Mouse (Mus musculus): ENCODE results near the gene Nr6a1. TPM values are rescaled to one million over a fixed set of nuclear protein-coding genes. Genes with fewer than 3 reads are reported as not detected.

Nr6a1 gene
- total and polyA plus RNA-seq, 3 experiments: 0.81 to 12.0 (median 7.7) TPM

DNA sequence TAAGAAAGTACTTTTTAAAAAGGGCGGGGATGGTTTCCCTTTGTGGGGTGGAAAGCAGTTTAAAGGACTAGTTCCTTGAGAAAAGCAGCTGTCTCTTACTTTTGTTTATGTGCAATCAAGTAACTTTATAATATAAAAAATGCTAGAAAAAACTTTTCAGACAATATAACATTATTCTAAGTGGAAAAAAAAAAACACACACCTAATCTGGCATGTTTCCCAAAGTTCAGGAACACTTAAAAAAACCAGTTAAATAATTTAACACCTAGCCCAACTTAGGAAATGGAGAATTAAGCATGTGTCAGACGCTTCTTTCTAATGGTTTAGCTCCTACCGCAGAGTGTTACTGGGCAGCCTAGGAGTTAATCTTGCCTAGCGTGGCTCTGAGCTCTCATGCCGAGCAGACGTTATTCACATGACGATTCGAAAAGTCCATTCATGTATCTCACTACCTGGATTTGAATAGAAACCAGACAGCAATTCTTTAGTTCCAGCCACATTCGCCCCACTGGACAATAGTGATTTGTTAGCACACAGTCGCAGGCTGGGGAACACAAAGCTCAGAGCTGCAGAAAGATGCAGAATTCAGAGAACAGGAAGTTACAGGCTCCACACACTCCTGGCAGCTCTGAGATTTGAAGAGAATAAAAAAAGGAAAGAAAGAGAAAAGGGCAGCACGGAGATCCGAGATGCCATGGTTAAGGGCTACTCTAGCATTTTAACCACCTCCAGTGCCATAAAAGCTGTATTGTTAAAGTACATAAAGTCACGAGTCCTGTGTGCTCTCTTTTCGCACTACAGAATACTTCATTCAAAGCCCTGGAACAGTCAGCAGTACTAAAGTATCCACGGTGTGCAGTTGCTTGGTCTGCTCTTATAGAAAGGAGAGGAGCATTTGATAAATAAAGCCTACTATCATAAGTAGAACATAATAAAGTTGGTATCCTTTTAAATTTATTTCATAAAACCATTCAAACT, 102.4 kb downstream of the Nr6a1 start:
- ATAC-seq (ENCODE audit: extremely low read depth, insufficient number of reproducible peaks, low FRiP score, poor library complexity, severe bottlenecking): no peak

DNA sequence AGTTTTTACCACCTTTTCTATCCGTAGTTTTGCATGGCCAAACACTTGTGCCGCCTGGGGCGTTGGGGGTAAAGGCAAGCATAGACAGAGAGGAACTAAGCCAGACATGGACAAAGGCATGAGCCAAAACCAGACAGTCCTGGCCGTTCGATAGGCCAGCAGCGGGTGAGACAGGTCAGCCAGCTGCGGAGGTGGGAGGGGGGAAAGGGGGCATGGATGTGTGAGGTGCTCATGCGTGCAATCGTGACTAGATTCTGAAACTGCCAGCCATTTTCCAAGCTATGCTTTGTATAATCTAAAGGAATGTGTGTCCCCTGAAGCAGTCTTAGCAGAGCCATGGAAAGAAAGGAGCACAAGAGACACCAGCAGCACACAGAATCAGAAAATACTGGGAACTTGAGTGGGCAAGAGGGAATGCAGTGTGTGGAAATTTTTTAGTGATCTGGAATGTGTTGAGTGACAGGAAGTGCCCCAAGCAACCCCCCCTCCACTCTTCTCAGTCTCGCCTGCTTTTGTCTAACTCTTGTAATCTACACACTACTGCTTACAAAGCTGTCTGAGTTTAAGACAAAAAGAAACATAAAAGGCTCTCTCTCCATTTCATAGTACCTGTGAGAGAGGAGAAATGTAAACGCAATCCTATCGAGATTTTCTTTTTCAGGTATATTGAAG, 103.4 kb downstream of the Nr6a1 start:
- Histone ChIP-seq H3K4me1 (ENCODE audit: insufficient read depth, low read depth, low read length) (no peaks in the 10 kb centered on the region), H3K27me3 (ENCODE audit: insufficient read depth, low read length) (peaks cover 2% of the 10 kb centered on the region; the same call in 1 of the 2 replicates), H3K4me3 (ENCODE audit: low read depth, low read length) (no peak overlapping the region), H3K9me3 (replicated peaks) (no peaks in the 10 kb centered on the region), H3K36me3 (replicated peaks) (no peaks in the 10 kb centered on the region)
- TF ChIP-seq TAL1 (conservative IDR thresholded peaks at IDR 0.05; ENCODE audit: low read depth, low read length) (no peak), POLR2AphosphoS5 (IDR thresholded peaks at IDR 0.05; ENCODE audit: insufficient replicate concordance, low read depth, low read length) (no peak), CTCF (IDR thresholded peaks at IDR 0.05; ENCODE audit: low read depth, low read length) (no peak), GATA2 (IDR thresholded peaks at IDR 0.05; ENCODE audit: borderline replicate concordance, low read depth, low read length) (no peak), GATA1 (IDR thresholded peaks at IDR 0.05; ENCODE audit: borderline replicate concordance, low read length) (no peak)
- ATAC-seq (ENCODE audit: extremely low read depth, insufficient number of reproducible peaks, low FRiP score, poor library complexity, severe bottlenecking) (no peak), DNase-seq (ENCODE audit: low spot score) (no peak)

More for the DNA sequence above, 102.4 kb downstream of the Nr6a1 start:
- no peak overlapping the region for H3K4me3 ChIP-seq (ENCODE audit: low read depth, low read length)
- no peak for DNase-seq (ENCODE audit: low spot score)
- peaks cover 2% of the 10 kb centered on the region; the same call in 1 of the 2 replicates for H3K27me3 ChIP-seq (ENCODE audit: insufficient read depth, low read length)
- no peak for TF ChIP-seq GATA2 (IDR thresholded peaks at IDR 0.05; ENCODE audit: borderline replicate concordance, low read depth, low read length)
- no peak for TF ChIP-seq GATA1 (IDR thresholded peaks at IDR 0.05; ENCODE audit: borderline replicate concordance, low read length)
- no peak for TF ChIP-seq CTCF (IDR thresholded peaks at IDR 0.05; ENCODE audit: low read depth, low read length)
- no peak for TF ChIP-seq TAL1 (conservative IDR thresholded peaks at IDR 0.05; ENCODE audit: low read depth, low read length)
- no peak for TF ChIP-seq POLR2AphosphoS5 (IDR thresholded peaks at IDR 0.05; ENCODE audit: insufficient replicate concordance, low read depth, low read length)
- no peaks in the 10 kb centered on the region for H3K36me3 ChIP-seq (replicated peaks)
- no peaks in the 10 kb centered on the region for H3K9me3 ChIP-seq (replicated peaks)
- no peaks in the 10 kb centered on the region for H3K4me1 ChIP-seq (ENCODE audit: insufficient read depth, low read depth, low read length)

DNA sequence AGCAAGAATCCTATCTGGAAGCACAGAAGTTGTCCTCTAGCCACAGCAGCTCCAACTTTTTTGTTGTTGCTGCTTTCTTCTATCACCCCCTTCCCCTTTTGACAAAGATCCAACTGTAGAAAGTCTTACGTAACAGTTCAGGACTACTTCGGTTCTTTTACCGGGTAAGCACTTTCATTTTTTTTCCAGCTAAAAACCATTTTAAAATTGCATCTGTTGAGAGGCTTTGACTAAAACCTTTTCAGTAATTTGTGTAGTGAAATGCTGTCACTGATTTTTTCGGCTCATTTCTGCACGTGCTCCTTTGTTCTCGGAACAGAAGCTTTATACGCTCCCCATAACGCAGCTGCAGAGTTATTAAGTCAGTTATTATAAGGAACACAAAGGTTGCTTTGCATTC, 104.1 kb downstream of the Nr6a1 start:
- H3K4me1 ChIP-seq (ENCODE audit: insufficient read depth, low read depth, low read length): no peaks in the 10 kb centered on the region
- no peaks in the 10 kb centered on the region for H3K9me3 ChIP-seq (replicated peaks)
- ATAC-seq (ENCODE audit: extremely low read depth, insufficient number of reproducible peaks, low FRiP score, poor library complexity, severe bottlenecking) (no peak), DNase-seq (ENCODE audit: low spot score) (no peak)
- H3K4me3 ChIP-seq (ENCODE audit: low read depth, low read length): no peak overlapping the region
- H3K27me3 ChIP-seq (ENCODE audit: insufficient read depth, low read length): peaks cover 2% of the 10 kb centered on the region; the same call in 1 of the 2 replicates
- no peak for TF ChIP-seq GATA2 (IDR thresholded peaks at IDR 0.05; ENCODE audit: borderline replicate concordance, low read depth, low read length)
- no peaks in the 10 kb centered on the region for H3K36me3 ChIP-seq (replicated peaks)

DNA sequence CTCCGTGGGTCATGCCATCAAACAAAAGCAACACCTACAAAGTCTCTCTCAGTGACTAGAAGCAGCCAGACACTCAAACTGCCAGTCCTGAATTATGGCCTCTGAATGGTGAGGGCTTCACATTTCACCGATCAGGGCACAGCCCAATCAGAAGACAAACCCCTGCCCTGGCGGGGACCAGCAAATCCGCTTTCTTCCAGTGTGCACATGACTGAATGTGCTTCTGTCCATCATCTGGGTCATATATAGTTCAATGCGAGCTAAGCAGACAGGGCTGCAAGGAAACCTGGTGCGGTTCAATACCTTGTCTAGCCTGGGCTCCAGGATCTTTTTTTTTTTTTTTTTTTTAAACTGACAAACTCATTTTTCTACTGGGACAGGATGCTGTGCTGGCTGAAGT, 104.5 kb downstream of the Nr6a1 start:
- no peaks in the 10 kb centered on the region for H3K4me1 ChIP-seq (ENCODE audit: insufficient read depth, low read depth, low read length)
- H3K4me3 ChIP-seq (ENCODE audit: low read depth, low read length): no peak overlapping the region
- ATAC-seq (ENCODE audit: extremely low read depth, insufficient number of reproducible peaks, low FRiP score, poor library complexity, severe bottlenecking): no peak
- peaks cover 2% of the 10 kb centered on the region; the same call in 1 of the 2 replicates for H3K27me3 ChIP-seq (ENCODE audit: insufficient read depth, low read length)
- no peak for DNase-seq (ENCODE audit: low spot score)
- no peaks in the 10 kb centered on the region for H3K36me3 ChIP-seq (replicated peaks)
- no peaks in the 10 kb centered on the region for H3K9me3 ChIP-seq (replicated peaks)
- TF ChIP-seq GATA2 (IDR thresholded peaks at IDR 0.05; ENCODE audit: borderline replicate concordance, low read depth, low read length) (no peak), GATA1 (IDR thresholded peaks at IDR 0.05; ENCODE audit: borderline replicate concordance, low read length) (no peak), CTCF (IDR thresholded peaks at IDR 0.05; ENCODE audit: low read depth, low read length) (no peak), POLR2AphosphoS5 (IDR thresholded peaks at IDR 0.05; ENCODE audit: insufficient replicate concordance, low read depth, low read length) (no peak), TAL1 (conservative IDR thresholded peaks at IDR 0.05; ENCODE audit: low read depth, low read length) (no peak)

DNA sequence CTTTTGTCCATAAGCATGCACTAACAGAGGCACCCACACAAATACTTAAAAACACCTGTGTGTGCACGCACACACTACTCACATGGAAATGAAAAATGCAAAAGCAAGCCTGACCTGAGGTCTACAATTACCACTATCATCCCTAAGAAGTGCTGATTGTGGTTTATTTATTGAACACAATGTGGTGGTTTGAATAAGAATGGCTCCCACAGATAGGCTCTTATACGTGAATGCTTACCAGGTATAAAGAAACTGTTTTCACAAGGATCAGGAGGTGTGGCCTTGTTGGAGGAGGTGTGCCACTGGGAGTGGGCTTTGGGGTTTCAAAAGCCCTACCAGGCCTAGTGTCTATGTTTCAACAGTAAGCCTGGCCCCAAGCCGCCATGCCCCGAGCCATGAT, 110.0 kb downstream of the Nr6a1 start:
- no peaks in the 10 kb centered on the region for H3K27me3 ChIP-seq (ENCODE audit: insufficient read depth, low read length)
- no peaks in the 10 kb centered on the region for H3K36me3 ChIP-seq (replicated peaks)
- H3K9me3 ChIP-seq (replicated peaks): no peaks in the 10 kb centered on the region
- DNase-seq (ENCODE audit: low spot score): no peak
- no peaks in the 10 kb centered on the region for H3K4me1 ChIP-seq (ENCODE audit: insufficient read depth, low read depth, low read length)
- no peak overlapping the region for H3K4me3 ChIP-seq (ENCODE audit: low read depth, low read length)
- no peak for ATAC-seq (ENCODE audit: extremely low read depth, insufficient number of reproducible peaks, low FRiP score, poor library complexity, severe bottlenecking)
- TF ChIP-seq CTCF (IDR thresholded peaks at IDR 0.05; ENCODE audit: low read depth, low read length) (no peak), TAL1 (conservative IDR thresholded peaks at IDR 0.05; ENCODE audit: low read depth, low read length) (no peak), GATA2 (IDR thresholded peaks at IDR 0.05; ENCODE audit: borderline replicate concordance, low read depth, low read length) (no peak), GATA1 (IDR thresholded peaks at IDR 0.05; ENCODE audit: borderline replicate concordance, low read length) (no peak), POLR2AphosphoS5 (IDR thresholded peaks at IDR 0.05; ENCODE audit: insufficient replicate concordance, low read depth, low read length) (no peak)

DNA sequence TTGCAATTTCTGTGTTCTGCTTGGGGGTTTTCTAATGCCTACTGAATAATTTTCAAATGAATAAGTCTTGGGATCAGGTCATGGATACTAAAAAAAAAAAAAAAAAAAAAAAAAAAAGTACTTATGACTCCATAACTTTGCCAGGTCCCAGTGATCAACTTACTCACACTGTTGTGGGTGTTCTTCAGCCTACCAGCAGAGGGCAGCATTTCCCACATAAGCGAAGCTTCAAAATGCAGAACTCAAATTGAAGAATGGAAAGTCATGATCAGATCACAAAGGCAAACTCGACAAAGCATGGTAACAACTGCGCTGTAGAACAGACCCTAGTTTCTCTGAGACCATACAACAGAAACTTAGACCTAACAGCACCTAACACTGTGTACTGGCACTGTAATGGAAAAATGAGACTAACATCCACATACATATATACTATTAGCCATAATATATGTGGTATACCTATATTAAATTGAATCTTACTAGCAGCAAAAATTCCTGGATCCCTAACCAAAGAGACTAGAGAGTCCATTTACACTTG, 130.3 kb downstream of the Nr6a1 start:
- H3K27me3 ChIP-seq (ENCODE audit: insufficient read depth, low read length): no peaks in the 10 kb centered on the region
- ATAC-seq (ENCODE audit: extremely low read depth, insufficient number of reproducible peaks, low FRiP score, poor library complexity, severe bottlenecking): peak; percentile 40; the same call in 1 of the 2 replicates
- H3K4me3 ChIP-seq (ENCODE audit: low read depth, low read length): no peak overlapping the region
- H3K4me1 ChIP-seq (ENCODE audit: insufficient read depth, low read depth, low read length): no peaks in the 10 kb centered on the region
- TF ChIP-seq CTCF (IDR thresholded peaks at IDR 0.05; ENCODE audit: low read depth, low read length) (peak; percentile 87), GATA1 (IDR thresholded peaks at IDR 0.05; ENCODE audit: borderline replicate concordance, low read length) (no peak)
- no peaks in the 10 kb centered on the region for H3K9me3 ChIP-seq (replicated peaks)
- H3K36me3 ChIP-seq (replicated peaks): no peaks in the 10 kb centered on the region
- no peak for DNase-seq (ENCODE audit: low spot score)
